Mouse (Mus musculus): ENCODE results near the gene Lrrc8b.

Gene Lrrc8b

GRCm38 (mm10) chr5:105519976-105520300, 104.4 kb downstream of the Lrrc8b start:
- DNase-seq = no peak

DNA sequence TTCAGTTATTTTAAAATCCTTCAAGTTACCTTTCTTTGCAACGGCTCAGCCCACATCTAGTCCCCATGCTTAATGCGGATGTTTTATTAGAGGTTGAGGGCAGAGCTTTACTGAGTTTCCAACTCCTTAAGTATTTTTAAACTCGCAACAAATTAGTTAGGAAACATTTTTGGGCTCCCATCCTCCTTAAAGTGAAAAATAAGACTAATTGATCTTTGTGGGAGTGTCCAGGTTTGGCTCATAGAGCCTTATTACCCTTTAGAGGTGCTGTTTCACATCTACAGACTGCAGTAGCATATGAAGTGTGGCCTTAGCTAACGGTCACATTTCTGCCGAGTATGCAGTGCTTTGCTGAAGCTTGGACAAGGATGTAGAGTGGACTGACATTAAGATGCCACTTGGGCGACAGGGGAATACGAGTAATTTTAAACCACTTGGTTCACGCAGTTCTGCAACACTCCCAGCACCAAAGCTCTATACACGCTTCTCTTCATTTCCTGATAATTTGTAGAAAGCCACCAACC, 104.9 kb downstream of the Lrrc8b start:
- no peak for DNase-seq

DNA sequence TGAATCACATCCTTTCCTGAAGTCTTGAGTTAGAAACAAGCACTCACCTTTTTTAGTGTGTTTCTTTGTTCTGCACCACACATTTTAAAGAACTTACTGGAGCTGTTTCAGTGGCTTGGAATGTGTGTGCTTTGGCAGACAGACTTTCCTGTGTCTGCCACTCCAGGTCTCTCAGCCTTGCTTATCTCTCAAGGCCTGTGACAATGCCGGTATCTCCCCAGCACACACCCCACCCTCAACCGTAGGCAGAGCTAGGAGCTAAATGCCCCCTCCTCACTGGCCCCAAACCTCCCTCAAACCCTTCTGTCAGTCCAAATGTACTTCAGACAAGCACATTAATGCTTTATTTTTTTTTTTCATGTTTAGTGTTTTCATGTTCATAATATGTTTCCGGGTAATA, 107.9 kb downstream of the Lrrc8b start:
- no peak for DNase-seq

GRCm38 (mm10) chr5:105525004-105525403, 109.4 kb downstream of the Lrrc8b start:
- no peak for DNase-seq

- no peak for DNase-seq
Observed at GRCm38 (mm10) chr5:105526107-105526645, 110.6 kb downstream of the Lrrc8b start.

DNA sequence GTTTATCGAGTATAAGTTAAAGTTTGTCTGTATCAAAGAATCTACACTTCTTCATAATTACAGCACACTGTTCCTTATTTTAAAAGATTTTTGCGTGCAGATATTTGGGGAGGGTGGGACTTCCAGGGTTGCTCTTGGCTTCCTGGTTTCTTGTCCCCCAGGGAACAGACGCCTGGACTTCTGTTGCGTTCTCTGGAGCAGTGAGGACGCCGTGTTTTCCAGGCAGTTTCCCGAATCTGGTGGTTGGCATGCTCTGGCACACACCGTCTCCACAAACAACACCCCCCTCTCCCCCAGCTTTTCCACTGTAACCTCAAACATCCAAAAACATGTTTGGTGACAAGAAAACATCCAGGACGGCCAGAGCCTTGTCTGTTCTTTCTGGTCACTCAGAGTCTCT, 111.2 kb downstream of the Lrrc8b start:
- DNase-seq = no peak

- no peak for DNase-seq
Observed at GRCm38 (mm10) chr5:105527477-105528331, 112.1 kb downstream of the Lrrc8b start.

DNA sequence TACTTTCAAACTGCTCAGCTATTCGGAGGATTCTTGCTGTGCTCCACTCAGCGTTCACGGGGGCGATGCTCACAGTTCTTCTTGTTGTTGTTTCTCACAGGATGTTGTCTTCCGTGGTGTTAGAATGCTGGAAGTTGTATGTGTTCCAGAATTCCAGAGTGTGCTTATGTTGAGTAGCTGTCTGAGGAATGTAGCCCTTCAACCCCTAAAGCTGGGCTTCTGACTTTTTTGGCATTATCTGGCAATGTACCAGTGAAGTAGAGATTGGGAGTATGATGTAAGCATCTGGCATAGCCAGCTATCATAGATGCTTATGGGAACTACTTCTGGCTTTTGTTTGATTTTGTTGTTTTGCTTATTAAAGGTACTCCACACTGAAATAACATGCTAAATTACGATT, 115.0 kb downstream of the Lrrc8b start:
- no peak for DNase-seq

- no peak for DNase-seq
Observed at GRCm38 (mm10) chr5:105535186-105535585, 119.6 kb downstream of the Lrrc8b start.

GRCm38 (mm10) chr5:105536172-105536571, 120.6 kb downstream of the Lrrc8b start:
- no peak for DNase-seq

- no peak for DNase-seq
Observed at GRCm38 (mm10) chr5:105537101-105537723, 121.6 kb downstream of the Lrrc8b start.
